Mouse (Mus musculus) lung, embryonic 15.5 days (tissue): ENCODE data around the gene Serpina3g. TPM values are rescaled to one million over a fixed set of nuclear protein-coding genes. Genes with fewer than 3 reads are reported as not detected.

ENCODE experiments used
- ATAC-seq: fragments of 200-750 bp; cut with Nextera tagmentation; 2 replicates; pipeline ENCODE4 v1.8.0; 2017; ENCODE audit warnings: moderate number of reproducible peaks, borderline replicate concordance; ENCODE audit not compliant: low FRiP score, low TSS enrichment; ENCODE audit errors: extremely low read depth
- H3K27ac ChIP-seq: fragments of 300-500 bp; sonication (generic); 2 replicates; pipeline ENCODE4 v1.5.1; 2015; ENCODE audit warnings: moderate library complexity, mild to moderate bottlenecking, inconsistent platforms
- H3K27me3 ChIP-seq: fragments of 300-500 bp; sonication (generic); 2 replicates; pipeline ENCODE4 v1.6.1; 2015; ENCODE audit warnings: inconsistent platforms
- H3K36me3 ChIP-seq: fragments of 300-500 bp; sonication (generic); 2 replicates; pipeline ENCODE4 v1.6.1; 2015; ENCODE audit warnings: inconsistent platforms
- H3K4me1 ChIP-seq: fragments of 300-500 bp; sonication (generic); 2 replicates; pipeline ENCODE4 v1.6.1; 2015; ENCODE audit warnings: inconsistent platforms
- H3K4me2 ChIP-seq: fragments of 300-500 bp; sonication (generic); 2 replicates; pipeline ENCODE4 v1.6.1; 2015; ENCODE audit warnings: inconsistent platforms, mild to moderate bottlenecking, moderate library complexity
- H3K4me3 ChIP-seq: fragments of 300-500 bp; sonication (generic); 2 replicates; pipeline ENCODE4 v1.5.1; 2015; ENCODE audit warnings: mild to moderate bottlenecking, inconsistent platforms
- H3K9ac ChIP-seq: fragments of 300-500 bp; sonication (generic); 2 replicates; pipeline ENCODE4 v1.6.1; 2015; ENCODE audit warnings: inconsistent platforms
- H3K9me3 ChIP-seq: fragments of 300-500 bp; sonication (generic); 2 replicates; pipeline ENCODE4 v1.6.1; 2016; ENCODE audit warnings: inconsistent platforms
- WGBS: fragments of 180-500 bp; shearing (Covaris S2); methylation state at CpG from one replicate; pipeline ENCODE4 v1.1.7; 2015; 5-methylcytosine and 5-hydroxymethylcytosine counted together
- polyA plus RNA-seq: library from polyadenylated mRNA; unstranded; fragments of >200 nt; fragmentation: Nextera tagmentation; extraction: Ambion mirVana; gene quantifications from 2 replicates; pipeline ENCODE4 v1.2.1, GENCODE M21; 2015

Gene Serpina3g
- polyA plus RNA-seq, 1 experiment from 2014 or later: 4.4 TPM

DNA sequence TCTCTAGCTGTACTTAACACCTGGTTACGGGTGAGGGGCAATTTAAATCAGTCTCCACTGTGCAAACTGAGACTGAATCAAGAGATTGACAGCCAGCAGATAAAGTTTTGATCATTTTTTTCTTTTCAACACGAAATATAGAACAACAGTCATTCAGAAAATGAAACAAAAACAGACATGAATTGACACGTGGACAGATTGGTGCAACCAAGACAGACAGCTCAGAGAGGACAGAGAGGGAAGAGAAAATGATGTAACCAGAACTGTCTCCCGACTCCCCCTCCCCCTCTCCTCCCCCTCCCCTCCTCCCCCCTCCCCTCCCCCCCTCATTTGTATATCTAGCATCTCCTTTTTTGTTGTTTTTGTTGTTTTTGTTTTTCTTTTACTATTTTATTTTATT lies 53.8 kb downstream of the Serpina3g start:
- no peak overlapping the region for H3K27ac ChIP-seq
- H3K9me3 ChIP-seq: no peaks in the 10 kb centered on the region
- H3K4me2 ChIP-seq: no peak overlapping the region
- WGBS: 32% methylated on average over 4 of the region's 4 CpGs
- ATAC-seq: no peak
- no peak overlapping the region for H3K9ac ChIP-seq
- H3K4me1 ChIP-seq: no peaks in the 10 kb centered on the region
- no peak overlapping the region for H3K4me3 ChIP-seq
- H3K36me3 ChIP-seq: no peaks in the 10 kb centered on the region
- no peaks in the 10 kb centered on the region for H3K27me3 ChIP-seq

Other genes with a start within 250 kb of the Serpina3g start
- gene Serpina11, start 246.3 kb upstream of the Serpina3g start, polyA plus RNA-seq: not detected in 2 replicates
- 0.24 and 0.32 TPM in 2 replicates for gene Serpina9, start 222.5 kb upstream of the Serpina3g start, polyA plus RNA-seq
- not detected in 2 replicates for gene Serpina12, start 191.8 kb upstream of the Serpina3g start, polyA plus RNA-seq
- gene Serpina5, start 135.1 kb upstream of the Serpina3g start, polyA plus RNA-seq: 0.06 TPM in 1 of 2 replicates, not detected in the other
- gene Serpina3a, start 123.5 kb upstream of the Serpina3g start, polyA plus RNA-seq: not detected in 2 replicates
- not detected in 2 replicates for gene Serpina3b, start 108.2 kb upstream of the Serpina3g start, polyA plus RNA-seq
- 0.12 TPM in 1 of 2 replicates, not detected in the other for gene Serpina3c, start 82.4 kb upstream of the Serpina3g start, polyA plus RNA-seq
- 0.15 TPM in 1 of 2 replicates, not detected in the other for gene Serpina3f, start 21.7 kb upstream of the Serpina3g start, polyA plus RNA-seq
- 0.19 and 0.65 TPM in 2 replicates for gene Serpina3i, start 26.9 kb downstream of the Serpina3g start, polyA plus RNA-seq
- 0.06 TPM in 1 of 2 replicates, not detected in the other for gene Serpina3j, start 78.3 kb downstream of the Serpina3g start, polyA plus RNA-seq
- gene Serpina3k, start 102.2 kb downstream of the Serpina3g start, polyA plus RNA-seq: not detected in 2 replicates
- not detected in 2 replicates for gene Serpina3m, start 102.2 kb downstream of the Serpina3g start, polyA plus RNA-seq
- gene Serpina3n, start 170.5 kb downstream of the Serpina3g start, polyA plus RNA-seq: 0.14 TPM in 1 of 2 replicates, not detected in the other
- gene Gsc, start 237.1 kb downstream of the Serpina3g start, polyA plus RNA-seq: 0.31 TPM in 1 of 2 replicates, not detected in the other